Mouse (Mus musculus) heart, embryonic 13.5 days (tissue): ENCODE results near the gene Dusp22. TPM values are rescaled to one million over a fixed set of nuclear protein-coding genes. Genes with fewer than 3 reads are reported as not detected.
A peak's percentile ranks its signal among the peaks of the same experiment; 100 is the strongest.

Experiments used
- ATAC-seq: fragments of 200-750 bp; cut with Nextera tagmentation; 2 replicates; pipeline ENCODE4 v1.8.0; 2017; ENCODE audit warnings: moderate TSS enrichment; ENCODE audit not compliant: insufficient number of reproducible peaks, low FRiP score, low TSS enrichment; ENCODE audit errors: extremely low read depth
- H3K27ac ChIP-seq: fragments of 300-500 bp; sonication (generic); replicated peaks from 2 replicates; pipeline ENCODE4 v1.5.1; 2015; ENCODE audit warnings: moderate library complexity, mild to moderate bottlenecking, inconsistent platforms
- H3K27me3 ChIP-seq: fragments of 300-500 bp; sonication (generic); replicated peaks from 2 replicates; pipeline ENCODE4 v1.6.1; 2015; ENCODE audit warnings: mild to moderate bottlenecking, inconsistent platforms
- H3K36me3 ChIP-seq: fragments of 300-500 bp; sonication (generic); 2 replicates; pipeline ENCODE4 v1.6.1; 2015; ENCODE audit warnings: mild to moderate bottlenecking, inconsistent platforms
- H3K4me1 ChIP-seq: fragments of 300-500 bp; sonication (generic); 2 replicates; pipeline ENCODE4 v1.6.1; 2015; ENCODE audit warnings: inconsistent platforms
- H3K4me2 ChIP-seq: fragments of 300-500 bp; sonication (generic); 2 replicates; pipeline ENCODE4 v1.6.1; 2015; ENCODE audit warnings: inconsistent platforms, mild to moderate bottlenecking, moderate library complexity
- H3K4me3 ChIP-seq: fragments of 300-500 bp; sonication (generic); 2 replicates; pipeline ENCODE4 v1.5.1; 2015; ENCODE audit warnings: moderate library complexity, mild to moderate bottlenecking, inconsistent platforms
- H3K9ac ChIP-seq: fragments of 300-500 bp; sonication (generic); 2 replicates; pipeline ENCODE4 v1.6.1; 2015; ENCODE audit warnings: inconsistent platforms, mild to moderate bottlenecking, moderate library complexity
- H3K9me3 ChIP-seq: fragments of 300-500 bp; sonication (generic); 2 replicates; pipeline ENCODE4 v1.6.1; 2016; ENCODE audit warnings: inconsistent platforms
- WGBS: fragments of 180-500 bp; shearing (Covaris S2); methylation state at CpG from one replicate; pipeline ENCODE4 v1.1.7; 2015; ENCODE audit warnings: mixed read lengths; 5-methylcytosine and 5-hydroxymethylcytosine counted together
- polyA plus RNA-seq: library from polyadenylated mRNA; unstranded; fragments of >200 nt; fragmentation: Nextera tagmentation; extraction: Ambion mirVana; gene quantifications from 2 replicates; pipeline ENCODE4 v1.2.1, GENCODE M21; 2015

Gene Dusp22
- polyA plus RNA-seq, 1 experiment from 2014 or later: 18.5 TPM

- Histone ChIP-seq H3K9me3 (no peaks in the 10 kb centered on the region), H3K27me3 (peaks cover 14% of the 10 kb centered on the region), H3K9ac (no peak overlapping the region), H3K4me3 (no peak overlapping the region), H3K4me2 (no peak overlapping the region), H3K4me1 (no peaks in the 10 kb centered on the region), H3K36me3 (no peaks in the 10 kb centered on the region), H3K27ac (no peak overlapping the region)
- 54% methylated on average over 5 of the region's 5 CpGs for WGBS
- ATAC-seq: no peak
Observed at GRCm38 (mm10) chr13:30741172-30741571, 81.4 kb downstream of the Dusp22 start.

GRCm38 (mm10) chr13:30742411-30742970 lies 82.7 kb downstream of the Dusp22 start:
- no peaks in the 10 kb centered on the region for H3K9me3 ChIP-seq
- H3K27me3 ChIP-seq: peaks cover 26% of the 10 kb centered on the region
- no peak overlapping the region for H3K4me2 ChIP-seq
- no peak overlapping the region for H3K27ac ChIP-seq
- WGBS: 60% methylated on average over 6 of the region's 6 CpGs
- H3K4me3 ChIP-seq: no peak overlapping the region
- ATAC-seq: no peak
- no peaks in the 10 kb centered on the region for H3K4me1 ChIP-seq
- no peak overlapping the region for H3K9ac ChIP-seq
- no peaks in the 10 kb centered on the region for H3K36me3 ChIP-seq

GRCm38 (mm10) chr13:30745121-30745520 lies 85.3 kb downstream of the Dusp22 start:
- no peak overlapping the region for H3K4me3 ChIP-seq
- peaks cover 52% of the 10 kb centered on the region for H3K27me3 ChIP-seq
- no peak for ATAC-seq
- 70% methylated on average over 7 of the region's 7 CpGs for WGBS
- H3K4me1 ChIP-seq: peaks cover 16% of the 10 kb centered on the region
- H3K36me3 ChIP-seq: no peaks in the 10 kb centered on the region
- H3K27ac ChIP-seq: no peak overlapping the region
- no peaks in the 10 kb centered on the region for H3K9me3 ChIP-seq
- no peak overlapping the region for H3K9ac ChIP-seq
- H3K4me2 ChIP-seq: no peak overlapping the region

GRCm38 (mm10) chr13:30747068-30747467 lies 87.3 kb downstream of the Dusp22 start:
- H3K27me3 ChIP-seq: peaks cover 71% of the 10 kb centered on the region
- no peak overlapping the region for H3K4me3 ChIP-seq
- ATAC-seq: no peak

GRCm38 (mm10) chr13:30747504-30747903 lies 87.7 kb downstream of the Dusp22 start:
- 57% methylated on average over 11 of the region's 11 CpGs for WGBS
- no peak for ATAC-seq
- H3K4me1 ChIP-seq: peaks cover 23% of the 10 kb centered on the region
- no peak overlapping the region for H3K27ac ChIP-seq
- peaks cover 76% of the 10 kb centered on the region for H3K27me3 ChIP-seq
- H3K4me2 ChIP-seq: no peak overlapping the region
- H3K9me3 ChIP-seq: no peaks in the 10 kb centered on the region
- H3K4me3 ChIP-seq: no peak overlapping the region
- no peaks in the 10 kb centered on the region for H3K36me3 ChIP-seq
- H3K9ac ChIP-seq: no peak overlapping the region

More at GRCm38 (mm10) chr13:30747068-30747467, 87.3 kb downstream of the Dusp22 start:
- Histone ChIP-seq H3K9me3 (no peaks in the 10 kb centered on the region), H3K9ac (no peak overlapping the region), H3K36me3 (no peaks in the 10 kb centered on the region), H3K4me1 (peaks cover 23% of the 10 kb centered on the region), H3K4me2 (no peak overlapping the region), H3K27ac (no peak overlapping the region)
- 70% methylated on average over 5 of the region's 5 CpGs for WGBS

GRCm38 (mm10) chr13:30748321-30748720 lies 88.5 kb downstream of the Dusp22 start:
- H3K4me3 ChIP-seq: no peak overlapping the region
- peaks cover 23% of the 10 kb centered on the region for H3K4me1 ChIP-seq
- 58% methylated on average over 11 of the region's 11 CpGs for WGBS

GRCm38 (mm10) chr13:30749021-30749556 lies 89.3 kb downstream of the Dusp22 start, which contains the start of gene Irf4:
Irf4 (plus strand) TSS chr13:30749226.
- Histone ChIP-seq H3K4me2 (peak within 1 kb of the TSS; percentile 83), H3K27ac (no peak within 1 kb of the TSS), H3K9ac (peak within 1 kb of the TSS; percentile 5; the same call in 1 of the 2 replicates), H3K27me3 (peaks cover 81% of the 10 kb centered on the region), H3K4me1 (peaks cover 23% of the 10 kb centered on the region), H3K9me3 (no peaks in the 10 kb centered on the region), H3K4me3 (peak within 1 kb of the TSS; percentile 55), H3K36me3 (no peaks in the 10 kb centered on the region)
- WGBS: 2% methylated on average over 21 of the region's 21 CpGs
- no peak for ATAC-seq

More at GRCm38 (mm10) chr13:30748321-30748720, 88.5 kb downstream of the Dusp22 start:
- H3K27ac ChIP-seq: no peak overlapping the region
- no peak overlapping the region for H3K9ac ChIP-seq
- H3K4me2 ChIP-seq: no peak overlapping the region
- no peaks in the 10 kb centered on the region for H3K36me3 ChIP-seq
- no peak for ATAC-seq
- no peaks in the 10 kb centered on the region for H3K9me3 ChIP-seq
- peaks cover 78% of the 10 kb centered on the region for H3K27me3 ChIP-seq

- Histone ChIP-seq H3K4me2 (peak overlapping the region; percentile 83), H3K4me1 (peaks cover 23% of the 10 kb centered on the region), H3K9ac (peak overlapping the region; percentile 5; the same call in 1 of the 2 replicates), H3K27me3 (peaks cover 83% of the 10 kb centered on the region), H3K27ac (no peak overlapping the region), H3K9me3 (no peaks in the 10 kb centered on the region), H3K36me3 (no peaks in the 10 kb centered on the region), H3K4me3 (peak overlapping the region; percentile 55)
- no peak for ATAC-seq
- WGBS: 6% methylated on average over 11 of the region's 11 CpGs
Observed at GRCm38 (mm10) chr13:30749557-30750141, 89.8 kb downstream of the Dusp22 start.

- 3% methylated on average over 33 of the region's 33 CpGs for WGBS
- H3K27ac ChIP-seq: no peak overlapping the region
- peaks cover 90% of the 10 kb centered on the region for H3K27me3 ChIP-seq
- peak overlapping the region; percentile 83 for H3K4me2 ChIP-seq
- no peak; the same call in 1 of the 2 replicates for ATAC-seq
- H3K36me3 ChIP-seq: no peaks in the 10 kb centered on the region
- no peaks in the 10 kb centered on the region for H3K9me3 ChIP-seq
- H3K9ac ChIP-seq: no peak overlapping the region; the same call in 1 of the 2 replicates
- H3K4me1 ChIP-seq: peaks cover 23% of the 10 kb centered on the region
- peak overlapping the region; percentile 55 for H3K4me3 ChIP-seq
Observed at GRCm38 (mm10) chr13:30750461-30751303, 90.9 kb downstream of the Dusp22 start.

GRCm38 (mm10) chr13:30751304-30751580 lies 91.4 kb downstream of the Dusp22 start:
- H3K4me1 ChIP-seq: peaks cover 23% of the 10 kb centered on the region
- H3K4me3 ChIP-seq: no peak overlapping the region
- ATAC-seq: no peak
- H3K36me3 ChIP-seq: no peaks in the 10 kb centered on the region
- H3K9me3 ChIP-seq: no peaks in the 10 kb centered on the region
- 28% methylated on average over 6 of the region's 6 CpGs for WGBS
- H3K4me2 ChIP-seq: no peak overlapping the region
- H3K27ac ChIP-seq: no peak overlapping the region
- H3K9ac ChIP-seq: no peak overlapping the region
- H3K27me3 ChIP-seq: peaks cover 90% of the 10 kb centered on the region

GRCm38 (mm10) chr13:30752581-30753187 lies 92.9 kb downstream of the Dusp22 start:
- no peaks in the 10 kb centered on the region for H3K36me3 ChIP-seq
- H3K4me2 ChIP-seq: no peak overlapping the region
- no peaks in the 10 kb centered on the region for H3K9me3 ChIP-seq
- 68% methylated on average over 4 of the region's 4 CpGs for WGBS
- H3K9ac ChIP-seq: no peak overlapping the region
- no peak for ATAC-seq
- H3K4me3 ChIP-seq: no peak overlapping the region
- peaks cover 23% of the 10 kb centered on the region for H3K4me1 ChIP-seq
- H3K27me3 ChIP-seq: peaks cover 85% of the 10 kb centered on the region
- no peak overlapping the region for H3K27ac ChIP-seq
